Mouse (Mus musculus) frontal cortex, postnatal 36 days (tissue): ENCODE data around the gene Fbxl8.

Experiments
- DNase-seq, 2 experiments: peaks; one replicate each; pipeline ENCODE4 v3.0.0; 2022; ENCODE audit warnings: low spot score in 2 of 2

The Fbxl8 gene

GRCm38 (mm10) chr8:105303874-105304273 is 39.4 kb downstream of the Fbxl8 start:
- no peak for DNase-seq

GRCm38 (mm10) chr8:105304325-105305210 is 40.1 kb downstream of the Fbxl8 start:
- DNase-seq: no peak

DNA sequence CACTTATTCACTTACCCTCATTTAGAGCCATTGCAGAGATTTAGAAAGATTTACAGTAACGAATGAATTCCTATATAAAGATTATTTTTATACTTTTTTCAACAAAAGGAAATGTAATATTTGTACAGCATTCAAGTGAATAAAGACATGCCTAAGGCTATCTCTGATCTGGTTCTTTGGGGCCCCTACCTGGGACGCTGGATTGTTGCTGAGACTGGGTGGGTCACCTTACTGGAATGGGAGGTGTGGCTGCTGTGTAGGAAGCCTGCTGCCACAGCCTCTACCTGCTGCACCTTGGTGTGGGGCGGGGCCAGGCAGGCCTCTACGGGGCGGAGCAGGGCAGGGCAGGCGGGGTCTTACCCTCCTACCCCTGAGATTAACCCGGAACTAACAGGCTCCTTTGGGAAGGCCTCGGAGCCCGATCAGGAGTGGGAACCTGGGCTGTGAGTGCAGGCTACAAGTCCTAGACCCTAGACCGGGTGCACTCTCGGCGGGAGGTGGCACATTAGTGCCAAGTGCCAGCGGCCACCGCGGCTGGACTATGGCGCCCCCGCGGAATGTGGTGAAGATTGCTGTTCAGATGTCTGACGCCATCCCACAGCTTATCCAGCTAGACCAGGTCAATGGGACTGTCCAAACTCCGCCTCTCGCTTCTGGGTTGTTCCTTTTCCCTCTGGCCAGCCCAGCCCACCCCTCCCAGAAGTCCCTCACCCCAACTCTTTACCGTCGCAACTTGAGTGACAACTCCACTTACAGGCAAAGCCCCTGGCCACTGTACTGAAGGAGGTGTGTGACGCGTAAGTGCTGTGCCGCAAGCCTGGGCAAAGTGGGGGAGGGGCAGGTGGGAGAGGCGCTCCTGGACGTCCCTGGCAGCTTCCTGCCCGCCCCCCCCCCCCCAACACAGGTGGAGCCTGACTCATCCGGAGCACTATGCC is 41.0 kb downstream of the Fbxl8 start, which contains the start of gene Elmo3:
TSS of gene Elmo3 (plus strand) at position 391 of the 935 bp plus-strand sequence.
- DNase-seq: peak; percentile 50 to 51

DNA sequence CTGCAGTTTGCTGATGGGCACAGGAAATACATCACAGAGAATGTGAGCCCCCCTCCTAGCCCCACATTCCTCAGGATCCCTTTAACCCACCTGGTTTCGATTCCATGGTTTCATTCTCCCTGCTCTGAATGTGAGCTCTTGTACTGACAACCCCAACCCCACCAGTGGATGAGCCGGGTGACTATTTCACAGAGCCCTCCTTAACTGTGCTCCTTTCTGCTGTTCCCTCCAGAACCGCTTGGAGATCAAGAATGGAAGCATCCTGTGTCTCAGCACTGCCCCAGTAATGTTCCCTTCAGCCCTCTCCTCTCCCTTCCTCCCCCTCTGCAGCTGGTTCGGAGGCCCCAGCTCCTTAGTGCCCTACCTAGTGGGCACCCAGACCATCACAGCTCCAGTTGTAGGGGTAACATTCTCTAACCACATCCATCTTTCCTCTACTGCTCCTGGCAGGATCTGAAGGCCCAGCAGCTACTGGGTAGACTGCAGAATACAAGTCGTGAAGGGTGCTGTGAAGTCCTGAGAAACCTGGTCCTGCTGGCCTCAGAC is 41.8 kb downstream of the Fbxl8 start:
- DNase-seq: no peak

GRCm38 (mm10) chr8:105307670-105308069 is 43.2 kb downstream of the Fbxl8 start:
- DNase-seq: no peak

DNA sequence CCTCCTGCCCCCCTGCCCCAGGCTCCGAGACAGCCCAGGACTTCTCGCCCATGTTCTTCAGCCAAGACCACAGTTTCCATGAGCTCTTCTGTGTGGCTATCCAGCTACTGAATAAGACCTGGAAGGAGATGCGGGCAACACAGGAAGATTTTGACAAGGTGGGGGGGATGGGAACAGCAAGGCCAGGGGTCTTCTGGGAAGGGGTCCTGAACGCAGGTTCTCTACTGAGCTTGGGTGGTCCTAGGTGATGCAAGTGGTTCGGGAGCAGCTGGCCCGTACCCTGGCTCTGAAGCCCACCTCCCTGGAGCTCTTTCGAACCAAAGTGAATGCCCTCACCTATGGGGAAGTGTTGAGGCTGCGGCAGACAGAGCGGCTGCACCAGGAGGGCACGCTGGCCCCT is 44.0 kb downstream of the Fbxl8 start:
- DNase-seq: no peak

- no peak for DNase-seq
These were observed 44.8 kb downstream of the Fbxl8 start for GRCm38 (mm10) chr8:105309142-105309847.

- DNase-seq: no peak
These were observed 45.7 kb downstream of the Fbxl8 start for GRCm38 (mm10) chr8:105310118-105310517.

DNA sequence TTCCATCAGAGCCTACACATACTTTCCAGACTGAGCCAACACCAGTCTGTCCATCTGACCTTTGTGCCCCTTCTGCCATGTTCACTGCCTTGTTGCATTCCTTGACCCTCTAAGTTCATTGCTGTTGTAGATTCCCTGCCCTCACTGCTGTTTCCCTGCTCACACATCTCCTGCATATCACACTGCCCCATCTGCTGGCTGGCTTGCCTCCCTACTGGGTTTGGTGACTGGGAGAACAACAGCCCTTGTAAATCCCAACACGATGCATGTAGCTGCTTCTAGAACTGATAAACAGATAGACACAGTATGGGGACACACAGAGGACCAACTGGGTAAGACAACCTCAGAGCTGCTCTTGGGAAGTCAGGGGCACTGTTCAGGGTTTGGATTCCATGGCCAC is 47.3 kb downstream of the Fbxl8 start:
- no peak for DNase-seq

GRCm38 (mm10) chr8:105312891-105313481 is 48.5 kb downstream of the Fbxl8 start:
- DNase-seq: no peak

- no peak for DNase-seq
These were observed 49.4 kb downstream of the Fbxl8 start for GRCm38 (mm10) chr8:105313622-105314402.

- DNase-seq: no peak
These were observed 50.8 kb downstream of the Fbxl8 start for GRCm38 (mm10) chr8:105315073-105315769.

DNA sequence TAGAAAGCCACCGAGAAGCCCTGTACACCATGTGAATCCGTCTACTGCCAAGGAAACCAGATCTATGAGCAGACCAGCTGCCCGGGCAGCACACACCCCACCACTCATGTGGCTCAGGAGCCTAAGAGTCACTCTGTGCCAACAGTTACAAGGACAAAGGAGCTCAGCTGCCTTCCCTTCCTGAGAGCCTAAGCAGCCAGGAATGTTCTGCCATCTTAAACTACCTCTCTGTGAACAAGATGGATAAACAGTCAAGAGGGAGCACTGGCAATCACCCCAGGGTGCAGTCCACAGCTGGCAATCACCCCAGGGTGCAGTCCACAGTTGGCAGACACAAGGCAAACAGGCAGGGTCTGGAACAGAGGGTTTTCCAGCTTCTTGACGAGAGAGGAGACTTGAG is 53.5 kb downstream of the Fbxl8 start:
- no peak for DNase-seq

DNA sequence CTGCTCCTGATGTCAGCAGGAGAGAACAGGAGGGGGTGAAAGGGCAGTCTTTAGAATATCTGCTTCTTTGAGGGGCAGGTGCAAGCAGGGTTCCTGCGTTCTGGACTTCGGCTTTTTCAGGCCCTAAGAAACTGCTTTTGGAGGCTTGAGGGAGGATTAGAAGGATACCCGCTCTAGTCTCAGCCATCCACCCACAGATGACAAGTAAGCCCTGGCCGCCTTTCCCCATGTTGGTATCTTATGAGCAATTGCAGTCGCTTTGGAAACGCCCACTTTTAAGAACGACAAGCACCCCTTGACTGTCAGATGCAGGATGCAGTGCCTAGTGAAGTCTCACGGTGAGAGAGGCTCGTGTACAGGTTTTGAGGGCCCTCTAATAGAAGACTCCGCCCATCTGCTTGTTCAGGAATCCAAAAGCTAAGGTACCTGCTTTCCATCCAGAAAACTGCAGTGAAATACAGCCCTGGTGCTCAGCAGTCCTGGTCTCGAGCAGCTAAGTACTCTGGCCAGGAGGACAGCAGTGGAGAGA is 54.3 kb downstream of the Fbxl8 start:
- DNase-seq: no peak
